Mouse (Mus musculus): ENCODE measurements around the gene Olfr1128. TPM values are rescaled to one million over a fixed set of nuclear protein-coding genes. Genes with fewer than 3 reads are reported as not detected.
"Not testable (repeated sequence)": the region's sequence is repeated elsewhere in the genome, so short reads cannot be mapped to it uniquely, and the experiment has no call there.

Gene Olfr1128
- polyA plus RNA-seq, 1 experiment from 2014 or later, result not detected

GRCm38 (mm10) chr2:87516581-87516980 lies 28.8 kb downstream of the Olfr1128 start:
- Histone ChIP-seq H3K9ac (ENCODE audit: low read depth, low read length) (no peak overlapping the region), H3K9me3 (ENCODE audit: control insufficient read depth) (no peaks in the 10 kb centered on the region), H3K36me3 (ENCODE audit: control insufficient read depth, insufficient read depth) (no peaks in the 10 kb centered on the region), H3K4me3 (ENCODE audit: low read depth, low read length) (no peak overlapping the region), H3K27me3 (replicated peaks; ENCODE audit: control insufficient read depth, insufficient read depth, low read length) (no peaks in the 10 kb centered on the region), H3K4me1 (replicated peaks; ENCODE audit: control insufficient read depth, insufficient read depth, low read length) (no peaks in the 10 kb centered on the region), H3K27ac (ENCODE audit: low read depth, low read length) (no peak overlapping the region), H3K4me2 (replicated peaks; ENCODE audit: low read depth) (no peak overlapping the region)
- ATAC-seq, result no peak
- TF ChIP-seq CTCF (IDR thresholded peaks at IDR 0.05; ENCODE audit: low read depth), result no peak
- WGBS, result 76% methylated on average over 3 of the region's 3 CpGs

- 73% methylated on average over 7 of the region's 8 CpGs for WGBS
- Histone ChIP-seq H3K27me3 (replicated peaks; ENCODE audit: control insufficient read depth, insufficient read depth, low read length) (no peaks in the 10 kb centered on the region), H3K9me3 (ENCODE audit: control insufficient read depth) (no peaks in the 10 kb centered on the region), H3K9ac (ENCODE audit: low read depth, low read length) (no peak overlapping the region), H3K36me3 (ENCODE audit: control insufficient read depth, insufficient read depth) (no peaks in the 10 kb centered on the region), H3K4me1 (replicated peaks; ENCODE audit: control insufficient read depth, insufficient read depth, low read length) (no peaks in the 10 kb centered on the region), H3K4me2 (replicated peaks; ENCODE audit: low read depth) (no peak overlapping the region), H3K27ac (ENCODE audit: low read depth, low read length) (no peak overlapping the region), H3K4me3 (ENCODE audit: low read depth, low read length) (no peak overlapping the region)
- no peak for ATAC-seq
- TF ChIP-seq CTCF (IDR thresholded peaks at IDR 0.05; ENCODE audit: low read depth), result no peak
Observed at GRCm38 (mm10) chr2:87515457-87516060, 29.8 kb downstream of the Olfr1128 start.

GRCm38 (mm10) chr2:87515046-87515445 lies 30.3 kb downstream of the Olfr1128 start:
- Histone ChIP-seq H3K27ac (ENCODE audit: low read depth, low read length) (no peak overlapping the region), H3K4me3 (ENCODE audit: low read depth, low read length) (no peak overlapping the region), H3K9ac (ENCODE audit: low read depth, low read length) (no peak overlapping the region), H3K27me3 (replicated peaks; ENCODE audit: control insufficient read depth, insufficient read depth, low read length) (no peaks in the 10 kb centered on the region), H3K36me3 (ENCODE audit: control insufficient read depth, insufficient read depth) (no peaks in the 10 kb centered on the region), H3K4me1 (replicated peaks; ENCODE audit: control insufficient read depth, insufficient read depth, low read length) (no peaks in the 10 kb centered on the region), H3K9me3 (ENCODE audit: control insufficient read depth) (no peaks in the 10 kb centered on the region), H3K4me2 (replicated peaks; ENCODE audit: low read depth) (no peak overlapping the region)
- TF ChIP-seq CTCF (IDR thresholded peaks at IDR 0.05; ENCODE audit: low read depth), result no peak
- WGBS, result 77% methylated on average over 2 of the region's 2 CpGs
- ATAC-seq, result no peak

GRCm38 (mm10) chr2:87506265-87506664 lies 39.1 kb downstream of the Olfr1128 start, which contains the start of gene Pramel6:
TSS of gene Pramel6 (plus strand) at chr2:87506565.
- H3K36me3 ChIP-seq (ENCODE audit: control insufficient read depth, insufficient read depth), result no peaks in the 10 kb centered on the region
- 84% methylated on average over 6 of the region's 6 CpGs for WGBS
- H3K4me1 ChIP-seq (replicated peaks; ENCODE audit: control insufficient read depth, insufficient read depth, low read length), result no peaks in the 10 kb centered on the region
- no peaks in the 10 kb centered on the region for H3K9me3 ChIP-seq (ENCODE audit: control insufficient read depth)
- no peak within 1 kb of the TSS for H3K9ac ChIP-seq (ENCODE audit: low read depth, low read length)
- no peak within 1 kb of the TSS for H3K4me3 ChIP-seq (ENCODE audit: low read depth, low read length)
- H3K27ac ChIP-seq (ENCODE audit: low read depth, low read length), result no peak within 1 kb of the TSS
- no peak for TF ChIP-seq CTCF (IDR thresholded peaks at IDR 0.05; ENCODE audit: low read depth)
- H3K27me3 ChIP-seq (replicated peaks; ENCODE audit: control insufficient read depth, insufficient read depth, low read length), result no peaks in the 10 kb centered on the region
- no peak within 1 kb of the TSS for H3K4me2 ChIP-seq (replicated peaks; ENCODE audit: low read depth)
- ATAC-seq, result no peak

GRCm38 (mm10) chr2:87496993-87497392 lies 48.3 kb downstream of the Olfr1128 start, which contains the start of gene Pramel7:
TSS of gene Pramel7 (minus strand) at chr2:87497093.
- H3K4me3 ChIP-seq (ENCODE audit: low read depth, low read length), result not testable (repeated sequence)

More at GRCm38 (mm10) chr2:87496993-87497392, 48.3 kb downstream of the Olfr1128 start, which contains the start of gene Pramel7:
- whole genome bisulfite sequencing, result 83% methylated on average over 4 of the region's 5 CpGs
- H3K27me3 ChIP-seq (replicated peaks; ENCODE audit: control insufficient read depth, insufficient read depth, low read length); H3K4me1 ChIP-seq (replicated peaks; ENCODE audit: control insufficient read depth, insufficient read depth, low read length); H3K36me3 ChIP-seq (ENCODE audit: control insufficient read depth, insufficient read depth); H3K4me2 ChIP-seq (replicated peaks; ENCODE audit: low read depth); H3K9ac ChIP-seq (ENCODE audit: low read depth, low read length); ATAC-seq; H3K27ac ChIP-seq (ENCODE audit: low read depth, low read length); H3K9me3 ChIP-seq (ENCODE audit: control insufficient read depth): not testable (repeated sequence)

Other genes starting within 250 kb of the Olfr1128 start
- gene Olfr1118, start 238.0 kb downstream of the Olfr1128 start, polyA plus RNA-seq (2015; fragmentation: Nextera tagmentation; extraction: Ambion mirVana), result not detected in 2 replicates
- gene Olfr1120, start 190.7 kb downstream of the Olfr1128 start, polyA plus RNA-seq (2015; fragmentation: Nextera tagmentation; extraction: Ambion mirVana), result not detected in 2 replicates
- gene Olfr1121, start 175.6 kb downstream of the Olfr1128 start, polyA plus RNA-seq (2015; fragmentation: Nextera tagmentation; extraction: Ambion mirVana), result not detected in 2 replicates
- not detected in 2 replicates for gene Olfr1122, start 159.7 kb downstream of the Olfr1128 start, polyA plus RNA-seq (2015; fragmentation: Nextera tagmentation; extraction: Ambion mirVana)
- not detected in 2 replicates for gene Olfr1123, start 128.9 kb downstream of the Olfr1128 start, polyA plus RNA-seq (2015; fragmentation: Nextera tagmentation; extraction: Ambion mirVana)
- not detected in 2 replicates for gene Olfr1124, start 115.3 kb downstream of the Olfr1128 start, polyA plus RNA-seq (2015; fragmentation: Nextera tagmentation; extraction: Ambion mirVana)
- not detected in 2 replicates for gene Olfr1126, start 91.6 kb downstream of the Olfr1128 start, polyA plus RNA-seq (2015; fragmentation: Nextera tagmentation; extraction: Ambion mirVana)
- gene Pramel7, start 48.4 kb downstream of the Olfr1128 start, polyA plus RNA-seq (2015; fragmentation: Nextera tagmentation; extraction: Ambion mirVana), result not detected in 2 replicates
- not detected in 2 replicates for gene Pramel6, start 39.0 kb downstream of the Olfr1128 start, polyA plus RNA-seq (2015; fragmentation: Nextera tagmentation; extraction: Ambion mirVana)
- gene Olfr153, start 13.7 kb downstream of the Olfr1128 start, polyA plus RNA-seq (2015; fragmentation: Nextera tagmentation; extraction: Ambion mirVana), result not detected in 2 replicates
- not detected in 2 replicates for gene Olfr1129, start 28.4 kb upstream of the Olfr1128 start, polyA plus RNA-seq (2015; fragmentation: Nextera tagmentation; extraction: Ambion mirVana)
- gene Olfr1130, start 60.7 kb upstream of the Olfr1128 start, polyA plus RNA-seq (2015; fragmentation: Nextera tagmentation; extraction: Ambion mirVana), result not detected in 2 replicates
- gene Olfr1131, start 81.6 kb upstream of the Olfr1128 start, polyA plus RNA-seq (2015; fragmentation: Nextera tagmentation; extraction: Ambion mirVana), result not detected in 2 replicates
- not detected in 2 replicates for gene Olfr1132, start 92.0 kb upstream of the Olfr1128 start, polyA plus RNA-seq (2015; fragmentation: Nextera tagmentation; extraction: Ambion mirVana)
- not detected in 2 replicates for gene Olfr1133, start 101.8 kb upstream of the Olfr1128 start, polyA plus RNA-seq (2015; fragmentation: Nextera tagmentation; extraction: Ambion mirVana)
- gene Olfr1134, start 112.9 kb upstream of the Olfr1128 start, polyA plus RNA-seq (2015; fragmentation: Nextera tagmentation; extraction: Ambion mirVana), result not detected in 2 replicates
- not detected in 2 replicates for gene Olfr1135, start 128.1 kb upstream of the Olfr1128 start, polyA plus RNA-seq (2015; fragmentation: Nextera tagmentation; extraction: Ambion mirVana)
- gene Olfr1136, start 148.4 kb upstream of the Olfr1128 start, polyA plus RNA-seq (2015; fragmentation: Nextera tagmentation; extraction: Ambion mirVana), result not detected in 2 replicates
- gene Olfr1137, start 167.6 kb upstream of the Olfr1128 start, polyA plus RNA-seq (2015; fragmentation: Nextera tagmentation; extraction: Ambion mirVana), result not detected in 2 replicates
- gene Olfr1138, start 194.4 kb upstream of the Olfr1128 start, polyA plus RNA-seq (2015; fragmentation: Nextera tagmentation; extraction: Ambion mirVana), result not detected in 2 replicates
- not detected in 2 replicates for gene Olfr1140, start 198.2 kb upstream of the Olfr1128 start, polyA plus RNA-seq (2015; fragmentation: Nextera tagmentation; extraction: Ambion mirVana)
- not detected in 2 replicates for gene Olfr1141, start 208.4 kb upstream of the Olfr1128 start, polyA plus RNA-seq (2015; fragmentation: Nextera tagmentation; extraction: Ambion mirVana)
- not detected in 2 replicates for gene Olfr152, start 233.9 kb upstream of the Olfr1128 start, polyA plus RNA-seq (2015; fragmentation: Nextera tagmentation; extraction: Ambion mirVana)

Measured in intestine, postnatal 0 days (tissue).